16 mouse cellular contexts compared by ENCODE assay signal in genomic region chr7:73326236-73326635, GRCm38 (mm10). TPM values are rescaled to one million over a fixed set of nuclear protein-coding genes. Genes with fewer than 3 reads are reported as not detected.
DNase-seq lines count a peak whose midpoint lies in the region; ATAC-seq and TF ChIP-seq lines count a peak whose summit lies in the region.
"Had no signal": no experiment of that assay in that cellular context is flagged by ENCODE, and none has a peak within 500 bp of the region (broad histone marks: within the 10 kb centered on the region; RNA-seq: fewer than 3 reads in every experiment).

No protein-coding gene starts in this region.

- peak overlapping the region; percentile 92 for H3K27ac ChIP-seq in gastrocnemius, adult 2 months
- H3K27ac ChIP-seq in lung, embryonic 16.5 days (ENCODE audit: low read length): peak overlapping the region; percentile 47
- H3K27ac ChIP-seq: liver, embryonic 15.5 days had no signal

- 70% methylated on average over 14 of the region's 14 CpGs for WGBS in lung, embryonic 16.5 days
- 80% methylated on average over 14 of the region's 14 CpGs for WGBS in lung, adult 2 months

- H3K9ac ChIP-seq in lung, embryonic 16.5 days (ENCODE audit: low read length): no peak overlapping the region
- H3K9ac ChIP-seq: intestine, embryonic 15.5 days; liver, embryonic 15.5 days; neural tube, embryonic 15.5 days had no signal

- no peak for TF ChIP-seq CTCF in gastrocnemius, adult 2 months (IDR thresholded peaks at IDR 0.05)
- no peak for TF ChIP-seq CTCF in lung, adult 2 months (IDR thresholded peaks at IDR 0.05; ENCODE audit: insufficient read depth, low read length)

- TF ChIP-seq POLR2A in lung, adult 2 months (IDR thresholded peaks at IDR 0.05; ENCODE audit: borderline replicate concordance, extremely low read depth, low read depth, low read length): no peak

- peaks cover 20% of the 10 kb centered on the region for H3K4me1 ChIP-seq in lung, embryonic 16.5 days (replicated peaks; ENCODE audit: control insufficient read depth, insufficient read depth, low read length)
- H3K4me1 ChIP-seq in lung, adult 2 months (ENCODE audit: control insufficient read depth, insufficient read depth, low read length): no peaks in the 10 kb centered on the region
- H3K4me1 ChIP-seq: liver, embryonic 15.5 days had no signal

- ATAC-seq in lung, embryonic 16.5 days (ENCODE audit: low read depth): no peak
- no peak for ATAC-seq in megakaryocyte-erythroid progenitor cell, adult 5-6 weeks (replicated peaks; ENCODE audit: low FRiP score, low TSS enrichment, poor library complexity, severe bottlenecking)
- ATAC-seq: intestine, embryonic 15.5 days had no signal

- H3K9me3 ChIP-seq in lung, embryonic 16.5 days (ENCODE audit: control insufficient read depth, low read length): no peaks in the 10 kb centered on the region
- H3K9me3 ChIP-seq: intestine, embryonic 15.5 days; liver, embryonic 15.5 days; neural tube, embryonic 15.5 days had no signal

- H3K4me3 ChIP-seq in gastrocnemius, adult 2 months: no peak overlapping the region
- H3K4me3 ChIP-seq in lung, embryonic 16.5 days (ENCODE audit: low read length): no peak overlapping the region
- H3K4me3 ChIP-seq in lung, adult 2 months (replicated peaks; ENCODE audit: extremely low read depth, low read depth, low read length): no peak overlapping the region
- H3K4me3 ChIP-seq: intestine, embryonic 15.5 days; liver, embryonic 15.5 days; neural tube, embryonic 15.5 days had no signal

- intact Hi-C loops in gastrocnemius, adult 2 months (cut with DNase I): loop anchor here (2.0 kb wide), 1 partner anchor 45 kb away; no protein-coding TSS in a partner anchor
- intact Hi-C loops in heart, postnatal 25 days (cut with DNase I): no loop called here

- H3K4me2 ChIP-seq in lung, embryonic 16.5 days (ENCODE audit: low read depth, low read length): no peak overlapping the region
- H3K4me2 ChIP-seq: intestine, embryonic 15.5 days; liver, embryonic 15.5 days; neural tube, embryonic 15.5 days had no signal

- H3K27me3 ChIP-seq in lung, embryonic 16.5 days (ENCODE audit: control insufficient read depth, insufficient read depth, low read depth, low read length): no peaks in the 10 kb centered on the region
- H3K27me3 ChIP-seq: intestine, embryonic 15.5 days; liver, embryonic 15.5 days; neural tube, embryonic 15.5 days had no signal

- DNase-seq in gastrocnemius, adult 2 months: peak; percentile 54
- no peak for DNase-seq in gastrocnemius, postnatal 4 days (ENCODE audit: low spot score in 2 of 2)
- DNase-seq in lung, adult 2 months: no peak
- peak; percentile 26 for DNase-seq in heart, postnatal 25 days (ENCODE audit: low spot score)
- DNase-seq in cerebellum, postnatal 25 days: no peak
- DNase-seq in layer of hippocampus, adult 11-12 months (ENCODE audit: low spot score): no peak
- DNase-seq: adrenal gland, adult 8-10 months; cerebellum, postnatal 36 days; right cerebral cortex, postnatal 14 days had no signal

- no peaks in the 10 kb centered on the region for H3K36me3 ChIP-seq in lung, embryonic 16.5 days (ENCODE audit: control insufficient read depth, insufficient read depth, low read length)
- H3K36me3 ChIP-seq: intestine, embryonic 15.5 days; liver, embryonic 15.5 days; neural tube, embryonic 15.5 days had no signal

RNA-seq across cellular contexts. Expression of gene Rgma, which starts 49.1 kb away (rescaled TPM):
- total RNA-seq in gastrocnemius, adult 2 months (2021): 10 to 100 TPM; 46.1 to 52.4 TPM
- total RNA-seq in gastrocnemius, postnatal 4 days (2021): 10 to 100 TPM; 94.6 to 97.6 TPM
- 10.1 and 10.5 TPM in 2 replicates for polyA plus RNA-seq in lung, embryonic 16.5 days (2015; fragmentation: Nextera tagmentation; extraction: Ambion mirVana)
- 23.4 and 27.5 TPM in 2 replicates for polyA plus RNA-seq in lung, adult 2 months (2012; rRNA removed)
- total RNA-seq in heart, postnatal 25 days (2021): 10 to 100 TPM; 61.2 to 72.2 TPM
- total RNA-seq in megakaryocyte-erythroid progenitor cell, adult 5-6 weeks (2014; fragmentation: Nextera tagmentation): not detected in 2 replicates
- total RNA-seq in megakaryocyte-erythroid progenitor cell, adult 5-6 weeks (2017): not detected in 2 replicates
- total RNA-seq: hematopoietic stem cell, adult 5-6 weeks; megakaryocyte, adult 5-6 weeks had no signal

Comparison
In these comparisons a context has a peak if more than half of its experiments do, and no peak if none do; other contexts are left out.
1. DNase-seq: peak in gastrocnemius, adult 2 months (single experiment) and heart, postnatal 25 days (single experiment); none in gastrocnemius, postnatal 4 days (0 of 2), lung, adult 2 months (single experiment), cerebellum, postnatal 25 days (0 of 2) and layer of hippocampus, adult 11-12 months (single experiment).
2. RNA of gene Rgma, which starts 49.1 kb away (total RNA-seq): 94.6 to 97.6 TPM in gastrocnemius, postnatal 4 days, 61.2 to 72.2 TPM in heart, postnatal 25 days and 46.1 to 52.4 TPM in gastrocnemius, adult 2 months; not detected in megakaryocyte-erythroid progenitor cell, adult 5-6 weeks; every median in the first group is over 10 times any median in the second.